Mouse (Mus musculus) olfactory bulb, adult 2 months (tissue): ENCODE data around the gene Tex29.

Experiments used
- CTCF ChIP-seq: fragments of 200-500 bp; IDR thresholded peaks from 2 replicates; pipeline ENCODE4 v1.5.1; 2012; ENCODE audit warnings: low read depth, mild to moderate bottlenecking, low read length, moderate library complexity; ENCODE audit not compliant: insufficient read depth
- POLR2A ChIP-seq: fragments of 200-500 bp; IDR thresholded peaks from 2 replicates; pipeline ENCODE4 v1.6.1; 2012; ENCODE audit warnings: mild to moderate bottlenecking, low read depth, low read length, moderate library complexity; ENCODE audit not compliant: insufficient read depth

GRCm38 (mm10) chr8:11884646-11885045 is 44.4 kb downstream of the Tex29 start:
- TF ChIP-seq POLR2A, result no peak
- TF ChIP-seq CTCF, result no peak
